Mouse (Mus musculus): ENCODE measurements around the gene Ppig. TPM values are rescaled to one million over a fixed set of nuclear protein-coding genes. Genes with fewer than 3 reads are reported as not detected.

Gene Ppig
- total and polyA plus RNA-seq, 2 experiments = 0.91 to 9.7 TPM

DNA sequence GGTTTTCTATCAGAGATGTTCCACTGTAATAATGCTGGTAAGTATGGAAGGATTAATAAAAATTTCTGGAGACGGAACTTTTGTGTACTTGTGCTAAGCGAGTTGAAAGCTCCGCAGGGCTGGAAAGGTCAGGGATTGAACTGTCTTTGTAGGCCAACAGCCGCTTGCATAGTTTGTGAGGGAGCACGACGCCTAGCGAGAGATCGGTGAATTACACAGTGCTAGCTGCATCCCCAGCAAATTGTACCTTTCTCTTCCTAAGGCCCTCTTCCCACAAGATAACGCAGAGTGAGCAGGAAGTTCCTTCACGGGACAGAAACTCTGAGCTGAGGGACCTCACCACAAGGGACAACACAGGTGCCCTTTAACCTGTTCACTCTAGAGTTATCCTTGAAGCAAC is 67.9 kb downstream of the Ppig start:
- Histone ChIP-seq H3K4me3 (ENCODE audit: insufficient read depth, low read depth, low read length) (peak overlapping the region; percentile 70), H3K36me3 (ENCODE audit: control insufficient read depth, insufficient read depth, low read length) (peaks cover 25% of the 10 kb centered on the region), H3K9ac (ENCODE audit: low read depth, low read length) (no peak overlapping the region), H3K27ac (replicated peaks; ENCODE audit: insufficient read depth, low read depth, low read length) (no peak overlapping the region), H3K4me1 (ENCODE audit: control insufficient read depth, insufficient read depth, low read length) (peaks cover 2% of the 10 kb centered on the region; the same call in 1 of the 2 replicates), H3K27me3 (ENCODE audit: control insufficient read depth, insufficient read depth, low read length) (no peaks in the 10 kb centered on the region), H3K79me2 (ENCODE audit: control insufficient read depth, insufficient read depth, low read length) (no peaks in the 10 kb centered on the region)
- under 1% methylated on average over 10 of the region's 10 CpGs for WGBS
- TF ChIP-seq POLR2A (IDR thresholded peaks at IDR 0.05; ENCODE audit: extremely low read depth, insufficient read depth, low read length) (no peak), CTCF (IDR thresholded peaks at IDR 0.05; ENCODE audit: low read depth, low read length) (peak; percentile 91)
- peak; percentile 88 for DNase-seq (ENCODE audit: extremely low read depth, low read depth, low spot score)

DNA sequence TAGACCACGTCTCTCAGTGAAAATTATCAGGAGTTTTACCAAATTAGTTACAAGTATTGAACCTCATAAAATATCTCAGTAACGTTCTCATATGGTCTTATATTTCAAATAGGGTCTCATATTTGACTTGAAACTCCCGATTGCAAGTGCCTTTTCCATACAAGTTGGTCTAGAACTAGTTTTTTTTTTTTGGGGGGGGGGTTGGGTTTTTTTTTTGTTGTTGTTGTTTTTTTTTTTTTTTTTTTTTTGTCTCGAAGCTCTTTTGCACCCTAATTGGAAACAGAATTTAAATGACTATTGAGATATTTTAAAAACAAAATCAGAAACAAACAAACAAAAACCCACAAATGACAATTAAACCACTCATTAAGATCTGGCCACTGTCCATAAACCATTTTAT is 68.4 kb downstream of the Ppig start:
- DNase-seq (ENCODE audit: extremely low read depth, low read depth, low spot score) = no peak
- Histone ChIP-seq H3K79me2 (ENCODE audit: control insufficient read depth, insufficient read depth, low read length) (no peaks in the 10 kb centered on the region), H3K27me3 (ENCODE audit: control insufficient read depth, insufficient read depth, low read length) (no peaks in the 10 kb centered on the region), H3K27ac (replicated peaks; ENCODE audit: insufficient read depth, low read depth, low read length) (no peak overlapping the region), H3K4me1 (ENCODE audit: control insufficient read depth, insufficient read depth, low read length) (peaks cover 2% of the 10 kb centered on the region; the same call in 1 of the 2 replicates), H3K9ac (ENCODE audit: low read depth, low read length) (no peak overlapping the region), H3K36me3 (ENCODE audit: control insufficient read depth, insufficient read depth, low read length) (peaks cover 30% of the 10 kb centered on the region), H3K4me3 (ENCODE audit: insufficient read depth, low read depth, low read length) (no peak overlapping the region)
- TF ChIP-seq CTCF (IDR thresholded peaks at IDR 0.05; ENCODE audit: low read depth, low read length) (no peak), POLR2A (IDR thresholded peaks at IDR 0.05; ENCODE audit: extremely low read depth, insufficient read depth, low read length) (no peak)
- 68% methylated on average over 4 of the region's 4 CpGs for WGBS

DNA sequence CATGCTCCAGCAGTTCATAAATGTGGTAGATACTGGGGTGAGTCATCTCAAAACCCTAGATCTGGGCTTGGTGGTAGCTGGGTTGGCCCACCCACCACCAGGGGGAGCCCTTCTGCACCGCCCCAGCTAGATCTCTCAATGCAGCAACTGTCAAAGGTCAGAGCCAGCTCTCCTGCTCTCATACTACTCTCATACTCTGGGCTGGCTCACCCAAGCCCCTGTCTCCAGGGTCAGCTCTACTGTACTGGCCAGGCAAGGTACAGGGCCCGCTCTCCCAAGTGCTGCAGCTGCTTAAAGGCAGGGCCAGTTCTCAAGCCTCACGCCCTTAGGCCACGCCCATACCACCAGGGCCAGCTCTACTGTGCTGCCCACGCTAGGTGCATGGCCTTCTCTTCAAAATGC is 80.6 kb downstream of the Ppig start:
- TF ChIP-seq POLR2A (IDR thresholded peaks at IDR 0.05; ENCODE audit: extremely low read depth, insufficient read depth, low read length) = 0 out of 2 replicates have a peak, but pooled peaks have one; percentile 11
- TF ChIP-seq CTCF (IDR thresholded peaks at IDR 0.05; ENCODE audit: low read depth, low read length) = peak; percentile 90
- no peak overlapping the region for H3K27ac ChIP-seq (replicated peaks; ENCODE audit: insufficient read depth, low read depth, low read length)
- H3K9ac ChIP-seq (ENCODE audit: low read depth, low read length) = peak overlapping the region; percentile 32; the same call in 1 of the 2 replicates
- H3K4me3 ChIP-seq (ENCODE audit: insufficient read depth, low read depth, low read length) = peak overlapping the region; percentile 50; the same call in 1 of the 2 replicates
- H3K27me3 ChIP-seq (ENCODE audit: control insufficient read depth, insufficient read depth, low read length) = no peaks in the 10 kb centered on the region
- 60% methylated on average over 5 of the region's 5 CpGs for WGBS
- peak; percentile 29 for DNase-seq (ENCODE audit: extremely low read depth, low read depth, low spot score)
- H3K4me1 ChIP-seq (ENCODE audit: control insufficient read depth, insufficient read depth, low read length) = no peaks in the 10 kb centered on the region
- no peaks in the 10 kb centered on the region for H3K79me2 ChIP-seq (ENCODE audit: control insufficient read depth, insufficient read depth, low read length)
- no peaks in the 10 kb centered on the region for H3K36me3 ChIP-seq (ENCODE audit: control insufficient read depth, insufficient read depth, low read length)

Other genes with a start within 250 kb of the Ppig start
- gene Lrp2, start 136.5 kb upstream of the Ppig start, total RNA-seq (2014; rRNA removed) = 0.09 and 0.20 TPM in 2 replicates
- 0.02 and 0.04 TPM in 2 replicates for gene Lrp2, start 136.5 kb upstream of the Ppig start, polyA plus RNA-seq (2012; rRNA removed)
- 2.6 and 4.5 TPM in 2 replicates for gene Bbs5, start 75.4 kb upstream of the Ppig start, total RNA-seq (2014; rRNA removed)
- gene Bbs5, start 75.4 kb upstream of the Ppig start, polyA plus RNA-seq (2012; rRNA removed) = 0.49 and 1.1 TPM in 2 replicates
- gene Klhl41, start 52.4 kb upstream of the Ppig start, total RNA-seq (2014; rRNA removed) = 0.20 and 0.37 TPM in 2 replicates
- gene Klhl41, start 52.4 kb upstream of the Ppig start, polyA plus RNA-seq (2012; rRNA removed) = 0.02 and 0.06 TPM in 2 replicates
- 14.4 TPM in 2 replicates for gene Fastkd1, start 9.0 kb upstream of the Ppig start, total RNA-seq (2014; rRNA removed)
- 6.5 and 6.8 TPM in 2 replicates for gene Fastkd1, start 9.0 kb upstream of the Ppig start, polyA plus RNA-seq (2012; rRNA removed)
- gene Ccdc173, start 67.0 kb downstream of the Ppig start, total RNA-seq (2014; rRNA removed) = 0.13 and 0.37 TPM in 2 replicates
- gene Ccdc173, start 67.0 kb downstream of the Ppig start, polyA plus RNA-seq (2012; rRNA removed) = not detected in 2 replicates
- gene Phospho2, start 67.1 kb downstream of the Ppig start, total RNA-seq (2014; rRNA removed) = 29.6 and 34.4 TPM in 2 replicates
- 36.0 and 39.8 TPM in 2 replicates for gene Phospho2, start 67.1 kb downstream of the Ppig start, polyA plus RNA-seq (2012; rRNA removed)
- 1.5 and 2.3 TPM in 2 replicates for gene Klhl23, start 99.4 kb downstream of the Ppig start, total RNA-seq (2014; rRNA removed)
- 0.22 and 0.46 TPM in 2 replicates for gene Klhl23, start 99.4 kb downstream of the Ppig start, polyA plus RNA-seq (2012; rRNA removed)
- 20.9 and 40.3 TPM in 2 replicates for gene Ssb, start 139.0 kb downstream of the Ppig start, total RNA-seq (2014; rRNA removed)
- 1.5 and 1.8 TPM in 2 replicates for gene Ssb, start 139.0 kb downstream of the Ppig start, polyA plus RNA-seq (2012; rRNA removed)
- 10.7 and 14.7 TPM in 2 replicates for gene Mettl5, start 163.1 kb downstream of the Ppig start, total RNA-seq (2014; rRNA removed)
- 7.9 and 9.7 TPM in 2 replicates for gene Mettl5, start 163.1 kb downstream of the Ppig start, polyA plus RNA-seq (2012; rRNA removed)
- 63.0 and 65.2 TPM in 2 replicates for gene Ubr3, start 174.7 kb downstream of the Ppig start, total RNA-seq (2014; rRNA removed)
- 12.0 and 12.8 TPM in 2 replicates for gene Ubr3, start 174.7 kb downstream of the Ppig start, polyA plus RNA-seq (2012; rRNA removed)